Mouse (Mus musculus): ENCODE data around the gene Prpf8. TPM values are rescaled to one million over a fixed set of nuclear protein-coding genes. Genes with fewer than 3 reads are reported as not detected.

Gene Prpf8
- polyA plus RNA-seq, 1 experiment = 110 TPM

DNA sequence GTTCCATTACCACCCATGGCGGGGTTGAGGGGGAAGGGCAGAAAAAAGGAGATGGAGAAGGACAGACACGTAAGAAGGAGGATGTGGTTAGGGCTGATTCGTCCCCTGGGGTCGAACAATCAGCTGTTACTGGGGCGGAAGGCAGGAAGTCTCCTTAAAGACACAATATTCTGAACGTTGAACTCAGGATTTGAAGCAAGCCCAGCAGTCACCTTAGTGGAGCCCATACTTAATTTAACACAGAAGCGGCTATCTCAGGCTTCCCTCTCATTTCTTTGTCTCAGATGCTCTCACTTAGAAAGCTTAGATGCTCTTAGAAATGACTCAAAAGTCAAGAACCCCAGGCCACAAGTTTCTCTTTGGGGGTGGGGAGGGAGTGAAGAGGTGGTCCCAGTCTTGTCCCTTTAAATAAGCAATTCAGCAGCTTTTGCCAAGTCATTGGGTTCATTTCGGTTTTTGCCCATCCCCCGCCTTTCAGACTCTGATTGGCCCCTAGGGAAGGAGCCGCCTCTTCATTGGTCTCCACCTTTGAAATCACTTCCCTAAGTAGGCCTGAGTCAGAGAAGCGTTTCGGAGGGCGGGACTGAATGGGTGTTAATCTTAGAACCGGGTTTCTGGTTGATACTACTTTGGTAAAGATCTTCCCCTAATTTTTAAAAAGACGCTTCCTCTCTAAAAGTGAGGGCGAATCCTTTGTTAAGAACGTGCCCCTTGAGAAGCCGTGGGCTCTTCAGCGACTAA lies 26.3 kb upstream of the Prpf8 start:
- H3K4me1 ChIP-seq (ENCODE audit: control insufficient read depth, insufficient read depth, low read length) = peaks cover 10% of the 10 kb centered on the region
- peak; percentile 88 to 94 for DNase-seq
- H3K27ac ChIP-seq (ENCODE audit: insufficient read depth, low read length) = peak overlapping the region; percentile 95
- no peaks in the 10 kb centered on the region for H3K27me3 ChIP-seq (ENCODE audit: control insufficient read depth, insufficient read depth, low read length)
- H3K4me3 ChIP-seq (replicated peaks; ENCODE audit: insufficient read depth, low read depth, low read length) = peak overlapping the region; percentile 81
- WGBS = 4% methylated on average over 19 of the region's 19 CpGs
- TF ChIP-seq POLR2A (IDR thresholded peaks at IDR 0.05; ENCODE audit: borderline replicate concordance, insufficient read depth, low read length) = peak; percentile 15; the same call in 1 of the 2 replicates
- no peak for TF ChIP-seq CTCF (IDR thresholded peaks at IDR 0.05; ENCODE audit: borderline replicate concordance, insufficient read depth, low read depth, low read length)

DNA sequence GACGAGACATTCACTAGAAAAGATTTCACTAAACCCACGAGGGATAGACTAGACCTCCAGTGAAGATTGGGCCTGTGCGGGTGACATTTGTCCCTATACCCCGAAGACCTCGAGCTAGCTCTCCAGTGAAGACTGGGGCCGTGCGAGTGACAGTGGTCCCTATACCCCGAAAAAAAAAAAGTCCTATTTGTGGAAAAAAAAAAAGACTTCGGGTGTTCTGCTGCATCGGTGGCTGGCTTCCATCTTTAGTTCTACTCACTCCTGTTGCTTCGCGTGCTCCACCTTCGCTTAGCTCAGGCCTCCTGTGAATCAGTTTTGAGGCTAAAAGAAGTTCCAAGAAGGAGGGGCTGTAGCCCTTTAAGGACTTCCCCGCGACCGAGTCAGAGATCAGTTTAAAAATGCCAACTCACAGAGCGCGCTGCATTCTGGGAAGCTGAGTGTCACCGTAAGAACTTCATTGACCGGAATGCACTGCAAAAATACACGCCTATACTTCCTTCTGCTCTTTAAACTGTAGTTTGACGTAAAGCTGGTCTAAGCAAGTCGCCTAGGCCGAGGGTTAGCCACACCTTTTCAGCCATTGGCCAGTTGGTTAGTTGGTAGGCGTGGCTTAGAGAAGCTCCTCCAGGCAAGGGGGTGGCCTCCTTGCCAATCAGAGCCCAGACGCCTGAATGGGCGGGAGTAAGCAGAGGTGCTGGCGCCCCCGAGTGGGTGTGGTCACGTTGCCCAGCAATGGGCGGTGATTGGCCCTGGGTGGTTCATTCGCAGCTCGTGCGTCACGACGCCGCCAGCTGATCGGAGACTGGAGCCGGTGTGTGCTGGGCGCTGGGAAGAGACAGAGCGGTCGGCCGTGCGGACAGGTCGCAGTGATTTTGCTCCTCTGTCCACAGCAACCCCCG lies 25.5 kb upstream of the Prpf8 start, which contains the start of gene Tlcd2:
TSS of gene Tlcd2 (plus strand) at position 872 of the 899 bp plus-strand sequence.
- peak; percentile 99 to 100 for DNase-seq
- peaks cover 10% of the 10 kb centered on the region for H3K4me1 ChIP-seq (ENCODE audit: control insufficient read depth, insufficient read depth, low read length)
- H3K27ac ChIP-seq (ENCODE audit: insufficient read depth, low read length) = peak within 1 kb of the TSS; percentile 49
- under 1% methylated on average over 46 of the region's 46 CpGs for WGBS
- H3K4me3 ChIP-seq (replicated peaks; ENCODE audit: insufficient read depth, low read depth, low read length) = peak within 1 kb of the TSS; percentile 81
- TF ChIP-seq CTCF (IDR thresholded peaks at IDR 0.05; ENCODE audit: borderline replicate concordance, insufficient read depth, low read depth, low read length) = no peak
- TF ChIP-seq POLR2A (IDR thresholded peaks at IDR 0.05; ENCODE audit: borderline replicate concordance, insufficient read depth, low read length) = peak; percentile 92
- no peaks in the 10 kb centered on the region for H3K27me3 ChIP-seq (ENCODE audit: control insufficient read depth, insufficient read depth, low read length)

DNA sequence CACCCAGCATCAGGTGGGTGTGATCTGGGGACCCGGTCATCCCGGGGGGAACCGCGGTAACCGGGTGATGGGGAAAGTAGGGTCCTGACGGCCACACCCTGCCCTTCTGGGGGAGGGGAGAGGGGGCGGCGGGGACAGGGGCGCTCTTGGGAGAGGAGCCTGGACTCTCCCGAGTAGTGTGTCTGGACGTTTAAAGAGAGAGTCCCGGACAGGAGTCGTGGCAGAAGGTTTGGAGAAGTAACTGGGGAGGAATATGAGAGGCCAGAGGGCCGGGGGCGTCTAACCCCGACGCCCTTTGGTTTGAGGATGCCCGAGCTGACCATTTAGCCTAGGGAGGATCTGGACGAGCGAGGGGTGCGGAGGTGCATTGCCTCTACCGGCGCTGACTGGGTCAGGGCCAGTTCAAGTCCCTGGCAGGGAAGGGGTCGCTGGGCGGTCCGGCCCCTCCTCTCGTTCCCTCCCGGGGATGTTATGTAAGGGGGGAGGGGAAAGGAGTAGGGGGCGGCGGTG lies 24.8 kb upstream of the Prpf8 start:
- DNase-seq = no peak
- peaks cover 10% of the 10 kb centered on the region for H3K4me1 ChIP-seq (ENCODE audit: control insufficient read depth, insufficient read depth, low read length)
- TF ChIP-seq CTCF (IDR thresholded peaks at IDR 0.05; ENCODE audit: borderline replicate concordance, insufficient read depth, low read depth, low read length) (no peak), POLR2A (IDR thresholded peaks at IDR 0.05; ENCODE audit: borderline replicate concordance, insufficient read depth, low read length) (no peak)
- no peaks in the 10 kb centered on the region for H3K27me3 ChIP-seq (ENCODE audit: control insufficient read depth, insufficient read depth, low read length)
- no peak overlapping the region for H3K27ac ChIP-seq (ENCODE audit: insufficient read depth, low read length)
- peak overlapping the region; percentile 79 for H3K4me3 ChIP-seq (replicated peaks; ENCODE audit: insufficient read depth, low read depth, low read length)
- WGBS = 1% methylated on average over 30 of the region's 30 CpGs

DNA sequence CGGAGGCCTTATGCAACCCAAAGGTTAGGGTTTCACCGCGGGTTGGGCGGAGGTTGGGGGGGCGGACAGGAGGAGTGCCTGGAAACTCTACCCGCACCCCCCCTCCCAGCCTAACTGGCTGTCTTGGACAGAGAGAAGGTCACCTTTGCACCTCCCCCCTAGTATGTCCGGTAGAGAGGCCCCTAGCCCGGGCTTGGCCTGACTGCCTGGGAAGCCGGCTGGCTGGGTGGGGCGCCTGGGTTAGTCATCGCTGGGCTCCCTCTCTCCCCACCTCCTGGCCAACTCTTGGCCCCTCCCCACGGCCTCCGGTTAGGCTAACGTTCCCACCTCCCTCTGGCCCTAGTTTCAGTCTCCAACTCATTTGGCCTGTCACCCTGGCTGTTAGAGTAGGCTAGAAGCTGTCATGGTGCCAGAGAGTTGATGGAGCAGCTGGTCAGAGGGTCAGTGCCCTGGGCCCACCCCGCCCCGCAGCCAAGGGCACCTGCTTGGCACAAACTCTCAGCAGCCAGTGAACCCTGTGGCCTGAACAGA lies 24.3 kb upstream of the Prpf8 start:
- WGBS = 3% methylated on average over 15 of the region's 16 CpGs
- Histone ChIP-seq H3K4me3 (replicated peaks; ENCODE audit: insufficient read depth, low read depth, low read length) (peak overlapping the region; percentile 79), H3K4me1 (ENCODE audit: control insufficient read depth, insufficient read depth, low read length) (peaks cover 10% of the 10 kb centered on the region), H3K27me3 (ENCODE audit: control insufficient read depth, insufficient read depth, low read length) (no peaks in the 10 kb centered on the region), H3K27ac (ENCODE audit: insufficient read depth, low read length) (0 out of 2 replicates have a peak overlapping the region, but pooled peaks have one; percentile 22)
- peak; percentile 60 to 69 for DNase-seq
- TF ChIP-seq CTCF (IDR thresholded peaks at IDR 0.05; ENCODE audit: borderline replicate concordance, insufficient read depth, low read depth, low read length) = no peak
- TF ChIP-seq POLR2A (IDR thresholded peaks at IDR 0.05; ENCODE audit: borderline replicate concordance, insufficient read depth, low read length) = no peak

DNA sequence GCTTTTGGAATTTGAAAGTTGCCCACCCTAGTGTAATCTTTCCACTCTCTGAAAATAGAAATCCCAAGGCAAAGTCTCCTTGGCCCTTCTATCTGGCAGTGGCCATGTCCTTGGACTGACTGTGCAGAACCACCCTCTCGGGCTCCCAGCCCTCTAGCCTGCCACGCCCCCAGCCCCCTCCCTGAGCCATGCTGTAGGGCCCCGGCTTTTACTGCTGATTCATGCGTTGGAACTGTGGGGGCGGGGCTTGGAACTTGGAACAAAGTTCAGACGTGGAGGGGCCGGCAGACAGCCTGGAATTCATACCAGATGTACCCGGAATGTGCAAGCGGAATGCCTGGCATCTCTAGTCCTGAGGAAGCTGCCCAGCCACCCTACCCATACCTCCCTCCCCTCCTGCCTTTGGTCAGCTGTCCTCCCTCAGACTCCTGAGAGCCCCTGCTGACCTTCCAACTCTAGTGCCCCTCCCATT lies 23.7 kb upstream of the Prpf8 start:
- Histone ChIP-seq H3K4me3 (replicated peaks; ENCODE audit: insufficient read depth, low read depth, low read length) (no peak overlapping the region), H3K4me1 (ENCODE audit: control insufficient read depth, insufficient read depth, low read length) (peaks cover 10% of the 10 kb centered on the region), H3K27ac (ENCODE audit: insufficient read depth, low read length) (0 out of 2 replicates have a peak overlapping the region, but pooled peaks have one; percentile 22), H3K27me3 (ENCODE audit: control insufficient read depth, insufficient read depth, low read length) (no peaks in the 10 kb centered on the region)
- 9% methylated on average over 9 of the region's 9 CpGs for WGBS
- peak; percentile 44 to 56 for DNase-seq
- no peak for TF ChIP-seq CTCF (IDR thresholded peaks at IDR 0.05; ENCODE audit: borderline replicate concordance, insufficient read depth, low read depth, low read length)
- no peak for TF ChIP-seq POLR2A (IDR thresholded peaks at IDR 0.05; ENCODE audit: borderline replicate concordance, insufficient read depth, low read length)

DNA sequence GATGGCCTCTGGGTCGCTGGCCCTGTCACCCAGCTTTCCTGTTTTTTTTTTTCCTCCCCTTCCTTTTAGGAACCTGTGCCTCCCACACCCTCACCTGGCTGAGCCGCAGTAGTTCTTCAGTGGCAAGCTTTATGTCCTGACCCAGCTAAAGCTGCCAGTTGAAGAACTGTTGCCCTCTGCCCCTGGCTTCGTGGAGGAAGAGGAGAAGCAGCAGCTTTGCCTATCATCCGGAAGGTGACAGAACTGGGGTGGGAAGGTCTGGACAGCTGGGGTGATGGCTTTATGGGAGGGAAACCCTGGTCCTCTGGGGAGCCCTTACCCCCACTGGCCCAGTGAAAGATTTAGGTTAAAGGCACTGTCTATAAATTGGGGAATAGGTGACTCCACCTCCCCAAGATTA lies 23.0 kb upstream of the Prpf8 start:
- H3K27ac ChIP-seq (ENCODE audit: insufficient read depth, low read length) = no peak overlapping the region
- DNase-seq = peak in 1 of 2 experiments; percentile 7
- WGBS = 75% methylated on average over 4 of the region's 4 CpGs
- H3K4me3 ChIP-seq (replicated peaks; ENCODE audit: insufficient read depth, low read depth, low read length) = no peak overlapping the region
- no peaks in the 10 kb centered on the region for H3K27me3 ChIP-seq (ENCODE audit: control insufficient read depth, insufficient read depth, low read length)
- TF ChIP-seq CTCF (IDR thresholded peaks at IDR 0.05; ENCODE audit: borderline replicate concordance, insufficient read depth, low read depth, low read length) (no peak), POLR2A (IDR thresholded peaks at IDR 0.05; ENCODE audit: borderline replicate concordance, insufficient read depth, low read length) (no peak)
- H3K4me1 ChIP-seq (ENCODE audit: control insufficient read depth, insufficient read depth, low read length) = peaks cover 10% of the 10 kb centered on the region

DNA sequence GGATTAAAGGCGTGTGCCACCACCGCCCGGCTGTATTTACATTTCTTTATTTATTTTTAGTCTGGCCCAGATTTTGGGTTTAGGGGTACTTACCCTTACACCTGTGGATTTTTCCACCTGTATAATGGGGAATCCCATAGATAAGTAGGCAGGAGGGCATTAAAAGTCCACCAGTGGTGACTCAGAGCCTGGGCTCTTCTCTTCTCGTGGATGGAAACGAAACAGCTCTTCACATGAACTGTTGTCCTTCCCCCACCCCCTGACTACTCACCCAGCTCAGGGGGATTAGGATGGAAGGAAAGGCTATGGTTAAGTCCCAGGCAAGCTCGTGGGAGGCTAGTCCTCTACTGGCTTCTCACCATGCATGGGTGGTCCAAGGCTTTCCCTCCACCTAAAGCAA lies 22.2 kb upstream of the Prpf8 start:
- Histone ChIP-seq H3K27ac (ENCODE audit: insufficient read depth, low read length) (no peak overlapping the region), H3K27me3 (ENCODE audit: control insufficient read depth, insufficient read depth, low read length) (no peaks in the 10 kb centered on the region), H3K4me3 (replicated peaks; ENCODE audit: insufficient read depth, low read depth, low read length) (no peak overlapping the region), H3K4me1 (ENCODE audit: control insufficient read depth, insufficient read depth, low read length) (peaks cover 10% of the 10 kb centered on the region)
- no peak for DNase-seq
- 87% methylated on average over 6 of the region's 6 CpGs for WGBS
- no peak for TF ChIP-seq POLR2A (IDR thresholded peaks at IDR 0.05; ENCODE audit: borderline replicate concordance, insufficient read depth, low read length)
- no peak for TF ChIP-seq CTCF (IDR thresholded peaks at IDR 0.05; ENCODE audit: borderline replicate concordance, insufficient read depth, low read depth, low read length)
